In genomic region chr5:91841066-91841465, GRCm38 (mm10) we compare ENCODE assay signal across 13 mouse cellular contexts.
"Had no signal": no experiment of that assay in that cellular context is flagged by ENCODE, and none has a peak within 500 bp of the region (broad histone marks: within the 10 kb centered on the region; RNA-seq: fewer than 3 reads in every experiment).

No protein-coding gene starts in this region.

- H3K27ac ChIP-seq: limb, embryonic 15.5 days; liver, embryonic 12.5 days; midbrain, embryonic 13.5 days; neural tube, embryonic 15.5 days had no signal

- H3K4me3 ChIP-seq: limb, embryonic 15.5 days; liver, embryonic 12.5 days; megakaryocyte, embryonic 14.5 days; midbrain, embryonic 13.5 days; neural tube, embryonic 15.5 days had no signal

- H3K4me1 ChIP-seq: midbrain, embryonic 13.5 days; neural tube, embryonic 15.5 days had no signal

- H3K36me3 ChIP-seq: limb, embryonic 15.5 days; midbrain, embryonic 13.5 days; neural tube, embryonic 15.5 days had no signal

- H3K27me3 ChIP-seq: limb, embryonic 15.5 days; liver, embryonic 12.5 days; megakaryocyte, embryonic 14.5 days; midbrain, embryonic 13.5 days; neural tube, embryonic 15.5 days had no signal

- H3K9me3 ChIP-seq: limb, embryonic 15.5 days; liver, embryonic 12.5 days; megakaryocyte, embryonic 14.5 days; midbrain, embryonic 13.5 days; neural tube, embryonic 15.5 days had no signal

- ATAC-seq: liver, embryonic 12.5 days; midbrain, embryonic 13.5 days had no signal

- DNase-seq: kidney, adult 8-10 months; kidney, postnatal 25 days; lung, embryonic 14.5 days; lung, postnatal 10 days; lung, postnatal 4 days; right cerebral cortex, adult 18-20 months; right cerebral cortex, postnatal 25 days; thymus, postnatal 4 days had no signal

- H3K9ac ChIP-seq: limb, embryonic 15.5 days; liver, embryonic 12.5 days; lung, embryonic 14.5 days; midbrain, embryonic 13.5 days; neural tube, embryonic 15.5 days had no signal
